Mouse (Mus musculus): Measurements from ENCODE around the gene Slc38a9.

The Slc38a9 gene

DNA sequence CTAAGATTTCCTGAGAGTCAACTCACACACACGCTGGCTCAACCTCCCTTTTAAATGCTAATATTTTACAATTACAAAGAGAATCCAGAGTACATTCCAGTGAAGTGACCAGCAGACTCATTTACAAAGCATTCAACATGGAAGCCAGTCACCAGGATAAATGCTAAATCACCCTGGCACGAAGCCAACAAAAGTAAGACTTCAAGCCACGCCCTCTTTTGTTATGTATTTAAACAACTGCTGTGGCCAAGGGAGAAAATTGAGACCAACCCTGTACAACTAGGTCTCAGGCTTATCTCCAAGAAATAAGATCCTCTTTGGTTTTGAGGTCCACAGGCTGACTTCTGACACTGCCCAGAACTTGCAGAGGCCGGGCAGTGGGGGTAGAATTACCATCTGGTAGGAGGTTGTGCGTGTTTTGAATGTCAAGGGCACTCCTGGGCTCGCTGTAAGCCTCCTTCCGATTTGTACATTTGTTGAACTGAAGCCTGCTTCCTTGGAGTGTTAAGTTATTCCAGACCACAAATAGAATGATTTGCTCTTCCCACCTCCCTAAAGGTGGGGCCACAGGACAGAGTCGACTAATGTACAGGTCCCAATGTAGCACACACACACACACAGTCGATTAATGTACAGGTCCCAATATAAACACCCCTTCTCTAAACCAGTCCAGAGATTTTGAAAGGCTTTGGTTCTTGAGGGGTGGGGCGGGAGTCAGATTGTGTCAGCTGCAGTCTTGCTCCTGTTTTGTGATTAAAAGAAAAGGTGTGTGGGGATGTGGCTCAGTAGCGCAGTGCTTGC, 110.2 kb downstream of the Slc38a9 start:
- DNase-seq (ENCODE audit: low spot score), result no peak

DNA sequence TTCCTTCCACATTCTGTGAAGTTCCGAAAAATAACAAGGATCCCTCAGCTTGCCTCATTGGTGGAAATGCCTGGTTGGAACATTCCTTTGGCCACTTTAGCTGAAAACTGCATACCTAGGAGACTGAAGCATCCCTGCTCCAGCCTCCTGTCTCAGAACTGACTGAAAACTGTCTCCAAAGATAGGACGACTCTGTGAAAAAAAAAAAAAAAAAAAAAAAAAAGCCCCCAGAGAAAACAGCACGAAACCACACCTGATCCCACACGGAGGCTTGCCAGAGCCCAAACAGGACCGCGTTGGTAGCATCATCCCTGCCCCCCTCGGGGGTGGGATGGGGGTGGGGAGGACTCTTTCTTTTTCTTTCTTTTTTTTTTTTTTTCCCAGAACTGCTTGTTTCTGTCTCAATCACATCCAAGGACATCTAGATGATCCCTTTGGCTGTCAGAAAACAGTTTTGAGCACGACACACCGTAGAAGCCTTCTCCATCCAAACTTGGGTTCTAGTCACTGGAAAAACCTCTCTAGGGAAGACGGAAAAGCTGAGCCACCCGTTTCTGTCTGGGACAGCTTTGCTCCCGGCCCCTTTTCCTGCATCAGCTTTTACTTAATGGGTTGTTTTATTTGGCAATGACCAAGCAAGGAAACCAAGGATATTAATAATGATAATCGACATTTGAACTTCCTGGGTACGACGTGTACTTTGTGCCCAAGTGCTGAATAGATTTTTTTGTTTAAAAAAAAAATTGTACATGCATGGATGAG, 111.1 kb downstream of the Slc38a9 start:
- DNase-seq (ENCODE audit: low spot score), result no peak

DNA sequence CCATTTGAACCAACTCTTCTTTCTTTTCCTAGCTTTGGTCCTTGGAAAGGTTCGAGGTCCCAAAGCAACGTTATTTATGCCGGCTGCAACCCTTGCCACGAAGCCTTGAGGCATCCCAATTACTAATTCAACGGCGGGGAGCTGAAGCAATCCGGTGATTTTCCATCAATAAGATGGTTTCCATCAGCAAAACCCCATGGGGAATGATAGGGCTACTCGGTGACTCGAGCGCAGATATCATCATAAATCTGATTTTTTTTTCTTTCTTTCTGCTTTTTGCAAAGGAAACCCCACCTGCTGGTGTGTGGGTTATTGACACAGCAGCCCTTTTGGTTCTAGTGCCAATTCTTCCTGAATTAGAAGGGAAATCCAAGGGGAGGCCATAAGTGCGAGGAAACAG, 111.7 kb downstream of the Slc38a9 start:
- DNase-seq (ENCODE audit: low spot score), result no peak

DNA sequence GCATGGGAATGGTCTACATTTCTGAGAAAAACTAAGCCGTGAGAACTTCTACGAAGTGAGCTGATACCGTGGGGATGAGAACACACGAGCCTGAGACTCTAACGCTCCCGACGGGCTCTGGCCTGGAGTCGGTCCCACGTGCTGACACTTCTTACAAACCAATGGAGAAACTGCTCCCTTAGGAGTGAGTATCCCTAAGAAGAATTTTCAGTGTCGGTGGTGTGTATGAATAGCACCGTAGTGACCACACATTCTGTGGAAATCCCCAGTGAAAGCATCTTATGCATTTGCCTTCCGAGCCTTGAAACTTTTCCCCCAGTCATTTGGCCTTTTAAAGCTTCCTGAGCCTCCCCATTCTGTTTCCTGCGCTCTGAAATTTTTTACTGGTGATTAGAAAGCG, 112.3 kb downstream of the Slc38a9 start:
- no peak for DNase-seq (ENCODE audit: low spot score)

DNA sequence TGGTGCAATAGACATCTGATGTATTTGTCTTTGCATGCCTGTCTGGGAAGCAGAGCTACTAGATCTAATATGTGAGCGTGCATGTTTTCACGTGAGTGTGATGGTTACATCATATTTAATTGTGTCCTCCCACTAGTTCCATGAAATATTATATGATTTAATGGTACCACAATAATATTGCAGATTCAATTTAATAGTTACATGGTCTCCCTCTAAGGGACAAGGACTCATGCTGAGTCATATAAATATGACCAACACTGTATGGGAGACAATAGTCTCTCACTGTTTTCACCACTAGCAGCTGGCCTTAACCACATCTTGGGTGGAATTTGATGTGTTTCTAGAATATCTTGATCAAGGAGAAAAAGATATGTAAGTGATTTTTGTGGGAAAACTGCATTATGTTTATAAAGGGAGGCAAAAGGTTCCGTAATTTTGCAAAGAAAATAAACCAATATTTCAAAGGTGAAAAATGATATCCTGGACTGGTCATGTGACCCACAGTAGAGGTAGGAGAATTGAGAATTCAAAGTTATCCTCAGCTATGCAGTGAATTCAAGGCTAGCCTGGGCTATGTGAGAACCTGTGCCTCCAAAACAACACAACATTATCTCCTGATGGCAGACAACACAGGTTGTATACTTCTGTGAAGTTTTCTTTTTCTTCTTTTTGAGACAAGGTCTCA, 113.6 kb downstream of the Slc38a9 start:
- no peak for DNase-seq (ENCODE audit: low spot score)

DNA sequence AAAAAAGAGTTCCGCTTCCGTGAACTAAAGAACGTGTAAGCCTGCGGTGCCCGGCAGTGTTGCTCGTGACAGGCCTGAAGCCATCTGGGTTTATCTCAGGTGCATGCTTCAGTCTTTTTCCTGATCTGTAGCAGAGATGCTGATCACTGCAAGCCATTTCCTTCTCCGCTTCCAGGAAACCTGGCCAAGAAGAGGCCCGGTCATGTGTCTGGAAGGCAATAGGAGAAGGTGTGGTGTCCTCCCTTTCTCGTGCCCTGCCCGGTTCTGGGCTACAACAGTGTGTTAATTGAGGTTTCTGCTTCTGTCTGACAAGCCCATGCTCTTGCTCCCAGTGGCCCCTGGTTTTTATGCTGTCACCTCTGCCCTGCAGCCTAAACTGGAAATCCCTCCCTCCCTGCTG, 115.3 kb downstream of the Slc38a9 start:
- DNase-seq (ENCODE audit: low spot score), result no peak

DNA sequence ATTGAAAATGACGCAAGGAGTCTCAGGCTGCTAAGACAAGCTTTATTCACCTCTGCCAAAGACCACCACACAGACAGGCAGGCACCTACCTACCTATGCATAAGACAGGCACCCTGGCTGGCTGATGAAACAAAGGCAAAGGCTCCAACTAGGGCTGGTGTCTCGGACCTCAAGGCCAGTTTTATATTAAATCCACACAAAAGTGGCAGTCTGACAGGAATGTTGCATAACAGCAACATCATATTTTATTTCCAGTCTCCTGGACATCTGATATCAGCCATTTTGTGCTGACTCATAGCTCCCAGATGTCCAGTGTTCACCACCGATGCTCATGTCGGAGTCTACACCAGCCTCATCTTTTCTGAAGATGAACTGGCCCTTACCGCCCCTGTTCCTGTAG, 117.9 kb downstream of the Slc38a9 start:
- DNase-seq (ENCODE audit: low spot score), result no peak

DNA sequence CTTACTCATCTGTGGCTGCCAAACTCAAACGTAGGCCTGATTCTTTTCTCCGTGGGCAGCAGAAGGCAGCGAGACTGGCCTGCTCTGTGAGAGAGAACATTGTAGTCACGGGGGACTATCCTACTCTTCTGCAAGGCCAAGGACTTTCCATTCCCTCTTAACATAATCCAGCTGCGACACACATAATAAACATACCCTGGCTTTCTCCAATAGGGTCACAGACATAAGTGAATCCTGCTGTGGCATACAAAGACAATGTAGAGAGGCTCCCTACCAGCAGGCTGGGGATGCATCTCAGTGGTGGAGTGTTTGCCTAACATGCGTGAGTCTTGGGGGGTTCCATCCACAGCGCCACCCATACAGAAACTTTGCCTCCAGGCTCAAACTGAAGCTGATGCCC, 124.8 kb downstream of the Slc38a9 start:
- no peak for DNase-seq (ENCODE audit: low spot score)

DNA sequence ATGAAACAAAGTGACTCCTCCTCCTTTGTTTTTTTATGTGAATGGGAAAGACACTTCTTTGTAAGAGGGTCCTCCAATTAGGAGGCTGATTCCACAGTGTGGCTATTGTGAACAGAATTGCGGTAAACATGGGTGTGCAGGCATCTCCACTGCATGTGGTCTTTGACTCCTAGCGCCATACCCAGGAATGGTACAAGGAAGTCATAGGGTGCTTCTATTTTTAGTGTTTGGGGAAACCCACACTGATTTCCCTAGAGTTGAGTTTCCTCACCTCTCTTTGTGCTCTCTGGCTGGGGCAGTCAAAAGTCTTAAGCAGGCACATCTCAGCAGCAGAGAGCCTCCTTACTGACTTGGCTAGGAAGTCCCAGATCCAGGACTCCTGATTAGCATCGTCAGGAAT, 125.6 kb downstream of the Slc38a9 start:
- DNase-seq (ENCODE audit: low spot score), result no peak

DNA sequence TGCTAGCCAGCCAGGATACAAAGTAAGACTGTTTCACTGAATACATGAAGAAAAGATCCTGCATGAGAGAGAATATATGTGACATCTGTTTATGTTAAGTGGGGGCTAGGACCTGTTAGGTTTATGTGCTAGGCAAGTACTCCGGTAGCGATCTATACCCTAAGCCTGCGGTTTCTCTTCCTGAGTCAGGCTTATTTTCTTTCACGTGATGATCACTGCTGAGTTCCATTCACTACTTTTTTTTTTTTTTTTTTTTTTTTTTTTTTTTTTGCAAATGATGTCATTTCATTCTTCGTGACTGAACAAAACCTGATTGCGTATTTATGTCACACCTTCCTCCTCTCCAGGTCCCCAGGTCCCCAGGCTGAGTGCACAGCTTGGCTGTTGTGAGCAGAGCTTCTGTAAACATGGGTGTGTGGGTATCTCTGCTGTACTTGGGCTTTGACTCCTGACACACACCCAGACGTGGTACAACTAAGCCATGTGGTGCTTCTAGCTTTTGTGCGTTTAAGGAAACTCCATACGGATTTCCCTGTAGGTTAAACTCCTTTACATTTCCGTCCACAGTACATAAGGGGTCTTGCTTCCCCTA, 126.5 kb downstream of the Slc38a9 start:
- DNase-seq (ENCODE audit: low spot score), result no peak

Measured in testis, postnatal 14 days (tissue).